Mouse (Mus musculus): ENCODE results near the gene Ecm2. TPM values are rescaled to one million over a fixed set of nuclear protein-coding genes. Genes with fewer than 3 reads are reported as not detected.
A peak's percentile ranks its signal among the peaks of the same experiment; 100 is the strongest.

Ecm2 gene
- polyA plus RNA-seq, 1 experiment from 2014 or later: 0.38 TPM

DNA sequence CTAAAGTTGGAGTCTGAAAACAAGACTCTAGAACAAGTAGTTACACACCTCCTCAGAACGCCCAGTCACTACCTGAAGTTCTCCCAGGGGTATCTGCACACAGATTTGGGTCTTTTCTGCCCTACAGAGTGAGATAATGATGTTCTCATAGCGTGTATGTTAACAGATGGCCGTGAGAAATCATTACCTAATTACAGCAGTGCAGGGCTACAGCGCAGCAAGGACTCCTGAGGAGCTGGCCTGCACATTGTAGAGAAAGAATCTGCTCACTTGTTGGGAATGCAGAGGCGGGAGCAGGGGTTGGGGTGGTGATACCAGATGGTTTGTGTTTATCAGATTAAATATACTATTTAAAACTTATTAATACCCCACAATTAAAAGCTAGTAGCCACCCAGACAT lies 24.1 kb upstream of the Ecm2 start:
- Histone ChIP-seq H3K36me3 (ENCODE audit: control insufficient read depth, insufficient read depth, low read length) (no peaks in the 10 kb centered on the region), H3K9me3 (ENCODE audit: control insufficient read depth, low read length) (no peaks in the 10 kb centered on the region), H3K9ac (ENCODE audit: low read length) (no peak overlapping the region), H3K4me1 (replicated peaks; ENCODE audit: control insufficient read depth, insufficient read depth, low read length) (peaks cover 8% of the 10 kb centered on the region), H3K4me2 (ENCODE audit: low read length) (no peak overlapping the region), H3K27me3 (replicated peaks; ENCODE audit: control insufficient read depth, insufficient read depth, low read length) (no peaks in the 10 kb centered on the region), H3K27ac (ENCODE audit: low read depth) (peak overlapping the region; percentile 84), H3K4me3 (ENCODE audit: low read depth, low read length) (no peak overlapping the region)
- ATAC-seq (replicated peaks; ENCODE audit: low FRiP score, low TSS enrichment, low read depth) (no peak), DNase-seq (ENCODE audit: low spot score) (no peak)
- WGBS: 52% methylated on average over 5 of the region's 5 CpGs

DNA sequence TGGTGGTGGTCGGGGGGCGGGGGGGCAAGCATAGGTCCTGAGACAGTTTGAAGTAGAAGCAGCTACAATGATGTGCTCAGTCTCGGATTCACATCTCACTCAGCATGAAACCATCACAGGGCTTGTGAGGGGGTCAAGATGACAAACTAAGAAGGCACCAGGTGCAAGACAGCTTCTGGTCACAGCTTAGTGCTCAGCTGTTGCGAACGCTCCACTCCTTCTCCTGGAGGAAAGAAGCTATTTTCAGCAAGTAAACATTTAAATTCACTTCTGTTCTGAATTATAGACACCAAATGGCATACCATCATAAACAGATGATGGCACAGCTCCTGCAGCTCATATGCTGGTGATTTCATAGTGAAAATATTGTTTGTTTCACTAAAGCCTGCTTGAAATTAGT lies 19.2 kb upstream of the Ecm2 start:
- H3K9ac ChIP-seq (ENCODE audit: low read length): no peak overlapping the region
- ATAC-seq (replicated peaks; ENCODE audit: low FRiP score, low TSS enrichment, low read depth): no peak
- no peak for DNase-seq (ENCODE audit: low spot score)
- H3K4me1 ChIP-seq (replicated peaks; ENCODE audit: control insufficient read depth, insufficient read depth, low read length): no peaks in the 10 kb centered on the region
- H3K27ac ChIP-seq (ENCODE audit: low read depth): no peak overlapping the region
- no peaks in the 10 kb centered on the region for H3K27me3 ChIP-seq (replicated peaks; ENCODE audit: control insufficient read depth, insufficient read depth, low read length)
- H3K9me3 ChIP-seq (ENCODE audit: control insufficient read depth, low read length): no peaks in the 10 kb centered on the region
- WGBS: 73% methylated on average over 5 of the region's 5 CpGs
- H3K36me3 ChIP-seq (ENCODE audit: control insufficient read depth, insufficient read depth, low read length): no peaks in the 10 kb centered on the region
- no peak overlapping the region for H3K4me2 ChIP-seq (ENCODE audit: low read length)
- no peak overlapping the region for H3K4me3 ChIP-seq (ENCODE audit: low read depth, low read length)

DNA sequence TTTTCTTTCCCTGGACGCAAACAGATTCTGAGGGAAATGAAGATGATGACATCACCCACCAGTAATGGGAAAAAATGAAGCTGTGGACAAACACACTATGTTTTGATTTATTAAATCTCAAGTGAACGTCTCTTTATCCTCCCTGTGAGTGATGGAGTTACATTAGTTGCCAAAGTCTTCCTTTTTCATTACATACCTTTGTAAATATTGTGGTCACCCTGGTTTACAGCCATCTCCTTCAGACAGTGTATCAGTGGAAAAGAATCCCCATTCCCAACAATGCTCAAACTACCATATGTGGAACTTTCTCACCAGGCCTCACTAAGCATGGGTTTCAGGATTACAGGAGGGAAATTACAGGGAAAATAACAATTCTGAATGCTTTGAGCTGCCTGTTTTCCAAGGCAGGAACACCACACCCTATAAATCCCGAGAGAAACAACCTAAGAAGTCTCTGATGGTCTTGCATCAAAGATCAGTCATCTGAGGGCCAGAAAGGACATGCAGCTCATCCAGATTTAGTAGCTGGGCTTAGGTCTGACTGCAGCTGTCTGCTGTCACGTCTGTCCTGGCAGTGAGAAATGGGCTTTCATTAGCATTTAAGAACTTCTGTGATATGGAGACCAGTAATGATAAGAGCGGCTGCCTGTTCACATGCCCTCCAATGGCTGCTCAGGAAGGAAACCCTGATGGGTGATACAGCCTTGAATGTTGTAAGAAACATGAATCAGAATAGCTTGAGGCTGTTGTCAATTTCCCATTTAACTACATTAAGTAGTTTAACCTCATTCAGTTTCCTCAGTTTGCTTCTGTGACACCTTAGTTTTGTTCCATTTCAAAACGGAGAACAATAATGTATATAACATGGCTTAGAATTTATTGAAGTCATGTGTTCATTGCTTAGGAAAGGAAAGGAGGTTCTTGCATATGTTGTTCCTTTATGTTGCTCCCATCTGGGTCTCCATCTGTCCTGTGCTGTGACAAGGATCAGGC lies 11.9 kb upstream of the Ecm2 start, which contains the start of gene Tes3-ps:
Tes3-ps (plus strand) TSS at position 943 of the 993 bp plus-strand sequence.
- no peaks in the 10 kb centered on the region for H3K4me1 ChIP-seq (replicated peaks; ENCODE audit: control insufficient read depth, insufficient read depth, low read length)
- ATAC-seq (replicated peaks; ENCODE audit: low FRiP score, low TSS enrichment, low read depth): no peak
- 60% methylated on average over 6 of the region's 6 CpGs for WGBS
- no peaks in the 10 kb centered on the region for H3K27me3 ChIP-seq (replicated peaks; ENCODE audit: control insufficient read depth, insufficient read depth, low read length)
- H3K9ac ChIP-seq (ENCODE audit: low read length): no peak within 1 kb of the TSS
- H3K27ac ChIP-seq (ENCODE audit: low read depth): no peak within 1 kb of the TSS
- H3K4me2 ChIP-seq (ENCODE audit: low read length): no peak within 1 kb of the TSS
- no peak within 1 kb of the TSS for H3K4me3 ChIP-seq (ENCODE audit: low read depth, low read length)
- no peak for DNase-seq (ENCODE audit: low spot score)
- H3K9me3 ChIP-seq (ENCODE audit: control insufficient read depth, low read length): no peaks in the 10 kb centered on the region
- no peaks in the 10 kb centered on the region for H3K36me3 ChIP-seq (ENCODE audit: control insufficient read depth, insufficient read depth, low read length)

DNA sequence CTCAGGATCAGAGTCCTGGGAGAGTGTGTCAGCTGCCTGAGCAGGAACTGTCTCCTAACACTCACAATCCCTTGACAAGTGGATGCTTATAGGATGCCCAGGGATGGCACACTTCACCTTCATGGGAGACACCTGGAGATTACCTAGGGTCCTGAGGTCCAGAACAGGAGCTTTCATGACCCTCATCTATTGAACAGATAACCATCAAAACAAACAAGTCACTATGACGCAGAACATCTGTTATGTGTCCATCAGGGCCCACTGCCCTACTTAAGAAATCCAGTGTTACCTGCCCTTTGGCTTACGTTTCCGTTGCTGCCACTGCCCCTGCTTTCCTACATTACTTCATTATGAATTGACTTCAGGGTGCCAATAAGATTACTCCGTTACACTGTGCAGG lies 1.2 kb downstream of the Ecm2 start:
- Histone ChIP-seq H3K4me2 (ENCODE audit: low read length) (no peak overlapping the region), H3K9ac (ENCODE audit: low read length) (no peak overlapping the region), H3K36me3 (ENCODE audit: control insufficient read depth, insufficient read depth, low read length) (no peaks in the 10 kb centered on the region), H3K27me3 (replicated peaks; ENCODE audit: control insufficient read depth, insufficient read depth, low read length) (no peaks in the 10 kb centered on the region), H3K27ac (ENCODE audit: low read depth) (no peak overlapping the region), H3K4me3 (ENCODE audit: low read depth, low read length) (no peak overlapping the region), H3K4me1 (replicated peaks; ENCODE audit: control insufficient read depth, insufficient read depth, low read length) (0 out of 2 replicates have a peak, but pooled peaks cover 4% of the 10 kb centered on the region), H3K9me3 (ENCODE audit: control insufficient read depth, low read length) (no peaks in the 10 kb centered on the region)
- ATAC-seq (replicated peaks; ENCODE audit: low FRiP score, low TSS enrichment, low read depth): no peak
- WGBS: 72% methylated on average over 4 of the region's 4 CpGs
- DNase-seq (ENCODE audit: low spot score): no peak

DNA sequence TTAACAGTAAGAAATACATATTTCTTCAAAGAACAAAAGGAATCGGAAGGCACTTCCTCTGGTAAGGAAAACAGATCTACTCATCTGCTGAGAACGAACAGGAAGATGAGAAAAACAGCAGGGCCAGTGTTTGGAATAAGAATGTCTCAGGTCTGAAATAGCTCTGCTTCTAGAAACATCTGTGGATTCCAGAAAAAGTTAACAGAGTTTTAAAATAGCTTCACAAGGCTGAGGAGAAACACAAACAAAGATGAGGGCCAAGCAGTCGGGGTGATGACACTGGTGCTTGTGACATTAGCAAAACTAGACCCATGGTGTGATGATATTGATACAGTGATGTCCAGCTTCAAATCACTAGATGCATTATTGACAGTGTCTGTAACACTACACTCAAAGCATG lies 2.6 kb downstream of the Ecm2 start:
- Histone ChIP-seq H3K4me3 (ENCODE audit: low read depth, low read length) (no peak overlapping the region), H3K4me2 (ENCODE audit: low read length) (no peak overlapping the region), H3K9me3 (ENCODE audit: control insufficient read depth, low read length) (no peaks in the 10 kb centered on the region), H3K36me3 (ENCODE audit: control insufficient read depth, insufficient read depth, low read length) (no peaks in the 10 kb centered on the region), H3K4me1 (replicated peaks; ENCODE audit: control insufficient read depth, insufficient read depth, low read length) (0 out of 2 replicates have a peak, but pooled peaks cover 4% of the 10 kb centered on the region), H3K27me3 (replicated peaks; ENCODE audit: control insufficient read depth, insufficient read depth, low read length) (no peaks in the 10 kb centered on the region), H3K9ac (ENCODE audit: low read length) (no peak overlapping the region), H3K27ac (ENCODE audit: low read depth) (no peak overlapping the region)
- DNase-seq (ENCODE audit: low spot score) (no peak), ATAC-seq (replicated peaks; ENCODE audit: low FRiP score, low TSS enrichment, low read depth) (no peak)
- 34% methylated on average over 3 of the region's 3 CpGs for WGBS

DNA sequence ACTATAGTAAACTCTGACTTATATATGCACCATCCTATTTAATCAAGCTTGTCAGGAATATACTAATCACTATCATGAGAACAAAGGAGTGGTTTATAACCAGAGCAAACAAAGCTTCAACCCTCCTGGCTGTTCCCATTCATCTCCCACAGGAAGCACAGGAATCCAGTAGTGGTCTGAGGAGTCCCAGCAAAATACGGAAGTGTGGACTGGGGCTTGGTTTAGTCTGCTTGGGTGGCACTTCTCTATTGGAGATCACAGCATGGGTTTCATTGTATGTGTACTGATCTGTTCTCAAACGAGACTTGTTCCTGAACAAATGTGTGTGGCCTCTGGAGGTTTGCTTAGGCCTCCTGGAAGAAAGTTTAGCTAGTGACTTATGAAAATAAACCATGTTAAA lies 14.2 kb downstream of the Ecm2 start:
- 17% methylated on average over 2 of the region's 2 CpGs for WGBS

DNA sequence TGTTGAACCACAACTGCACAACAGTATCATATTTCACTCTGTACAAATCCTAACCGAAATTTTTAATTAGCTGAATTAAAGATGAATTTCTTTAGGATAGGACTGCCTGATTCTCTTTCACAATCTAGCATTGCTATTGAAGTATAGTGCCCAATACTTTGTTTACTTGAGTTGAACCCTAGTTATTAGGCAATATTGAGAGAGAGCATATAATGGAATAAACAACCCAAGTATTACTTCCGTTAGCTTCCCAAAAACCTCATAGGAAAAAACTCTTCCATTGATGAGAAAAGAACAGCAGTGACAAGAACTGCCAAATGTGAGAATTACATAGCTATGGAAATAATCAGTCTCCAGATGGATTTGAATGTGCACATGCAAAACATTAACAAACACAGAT lies 21.6 kb downstream of the Ecm2 start:
- H3K4me3 ChIP-seq (ENCODE audit: low read depth, low read length): no peak overlapping the region
- DNase-seq (ENCODE audit: low spot score) (no peak), ATAC-seq (replicated peaks; ENCODE audit: low FRiP score, low TSS enrichment, low read depth) (no peak)
- H3K9me3 ChIP-seq (ENCODE audit: control insufficient read depth, low read length): no peaks in the 10 kb centered on the region
- no peak overlapping the region for H3K4me2 ChIP-seq (ENCODE audit: low read length)
- H3K27me3 ChIP-seq (replicated peaks; ENCODE audit: control insufficient read depth, insufficient read depth, low read length): no peaks in the 10 kb centered on the region
- 78% methylated on average over 2 of the region's 2 CpGs for WGBS
- no peaks in the 10 kb centered on the region for H3K4me1 ChIP-seq (replicated peaks; ENCODE audit: control insufficient read depth, insufficient read depth, low read length)
- H3K9ac ChIP-seq (ENCODE audit: low read length): no peak overlapping the region
- no peaks in the 10 kb centered on the region for H3K36me3 ChIP-seq (ENCODE audit: control insufficient read depth, insufficient read depth, low read length)
- H3K27ac ChIP-seq (ENCODE audit: low read depth): no peak overlapping the region

More for the DNA sequence above, 14.2 kb downstream of the Ecm2 start:
- H3K27me3 ChIP-seq (replicated peaks; ENCODE audit: control insufficient read depth, insufficient read depth, low read length): no peaks in the 10 kb centered on the region
- H3K4me3 ChIP-seq (ENCODE audit: low read depth, low read length): no peak overlapping the region
- no peak overlapping the region for H3K27ac ChIP-seq (ENCODE audit: low read depth)
- no peaks in the 10 kb centered on the region for H3K36me3 ChIP-seq (ENCODE audit: control insufficient read depth, insufficient read depth, low read length)
- H3K9ac ChIP-seq (ENCODE audit: low read length): no peak overlapping the region
- H3K4me1 ChIP-seq (replicated peaks; ENCODE audit: control insufficient read depth, insufficient read depth, low read length): peaks cover 10% of the 10 kb centered on the region
- no peak overlapping the region for H3K4me2 ChIP-seq (ENCODE audit: low read length)
- H3K9me3 ChIP-seq (ENCODE audit: control insufficient read depth, low read length): no peaks in the 10 kb centered on the region
- no peak for ATAC-seq (replicated peaks; ENCODE audit: low FRiP score, low TSS enrichment, low read depth)
- DNase-seq (ENCODE audit: low spot score): no peak

DNA sequence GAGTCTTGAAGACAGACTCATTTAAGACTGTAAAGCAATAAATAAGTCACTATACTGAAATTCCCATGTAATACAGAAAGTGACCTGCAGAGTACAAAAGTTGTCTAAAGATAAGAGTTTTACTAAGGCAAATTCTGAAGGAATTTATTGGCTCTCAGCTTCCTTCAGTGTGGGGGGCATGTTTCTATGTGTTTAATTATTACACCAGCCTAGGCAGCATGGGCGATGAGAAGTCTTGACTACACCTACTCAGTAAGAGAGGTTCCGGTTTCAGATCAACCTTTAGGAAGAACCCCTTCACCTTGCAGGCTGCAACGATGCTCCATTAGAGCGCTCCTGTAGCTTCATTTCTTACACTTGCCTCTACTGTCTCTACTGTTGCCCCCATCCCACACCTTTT lies 26.0 kb downstream of the Ecm2 start:
- Histone ChIP-seq H3K9me3 (ENCODE audit: control insufficient read depth, low read length) (no peaks in the 10 kb centered on the region), H3K4me2 (ENCODE audit: low read length) (no peak overlapping the region), H3K9ac (ENCODE audit: low read length) (no peak overlapping the region), H3K36me3 (ENCODE audit: control insufficient read depth, insufficient read depth, low read length) (no peaks in the 10 kb centered on the region), H3K27me3 (replicated peaks; ENCODE audit: control insufficient read depth, insufficient read depth, low read length) (no peaks in the 10 kb centered on the region), H3K4me1 (replicated peaks; ENCODE audit: control insufficient read depth, insufficient read depth, low read length) (no peaks in the 10 kb centered on the region), H3K27ac (ENCODE audit: low read depth) (no peak overlapping the region), H3K4me3 (ENCODE audit: low read depth, low read length) (no peak overlapping the region)
- ATAC-seq (replicated peaks; ENCODE audit: low FRiP score, low TSS enrichment, low read depth) (no peak), DNase-seq (ENCODE audit: low spot score) (no peak)
- 90% methylated on average over 4 of the region's 4 CpGs for WGBS

DNA sequence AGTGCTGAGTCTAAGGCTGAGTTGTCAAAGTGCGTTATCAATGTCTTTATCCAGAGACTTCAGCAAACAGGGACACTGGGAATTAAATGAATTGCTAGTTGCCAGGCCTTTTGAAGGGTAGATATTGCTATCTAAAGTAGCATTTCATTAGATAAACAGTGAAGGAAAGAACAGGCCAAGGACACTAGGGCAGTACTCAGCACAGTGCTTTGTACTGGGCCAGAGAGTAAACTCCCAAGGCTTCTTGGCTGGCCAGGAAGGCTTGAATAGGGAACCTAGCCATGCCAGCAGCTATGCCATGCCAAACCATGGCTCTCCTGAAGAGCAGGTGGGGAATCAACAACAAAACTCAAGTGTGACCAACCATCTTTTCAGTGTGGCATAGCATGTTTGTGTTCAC lies 32.3 kb downstream of the Ecm2 start:
- no peak overlapping the region for H3K27ac ChIP-seq (ENCODE audit: low read depth)

More for the DNA sequence above, 32.3 kb downstream of the Ecm2 start:
- Histone ChIP-seq H3K9me3 (ENCODE audit: control insufficient read depth, low read length) (no peaks in the 10 kb centered on the region), H3K9ac (ENCODE audit: low read length) (no peak overlapping the region), H3K27me3 (replicated peaks; ENCODE audit: control insufficient read depth, insufficient read depth, low read length) (no peaks in the 10 kb centered on the region), H3K4me2 (ENCODE audit: low read length) (no peak overlapping the region), H3K4me1 (replicated peaks; ENCODE audit: control insufficient read depth, insufficient read depth, low read length) (no peaks in the 10 kb centered on the region), H3K36me3 (ENCODE audit: control insufficient read depth, insufficient read depth, low read length) (no peaks in the 10 kb centered on the region), H3K4me3 (ENCODE audit: low read depth, low read length) (no peak overlapping the region)
- no peak for DNase-seq (ENCODE audit: low spot score)
- no peak for ATAC-seq (replicated peaks; ENCODE audit: low FRiP score, low TSS enrichment, low read depth)
- 93% methylated on average over 1 of the region's 1 CpGs for WGBS
